Mouse (Mus musculus): ENCODE measurements around the gene Ipo7. TPM values are rescaled to one million over a fixed set of nuclear protein-coding genes. Genes with fewer than 3 reads are reported as not detected.
A peak's percentile ranks its signal among the peaks of the same experiment; 100 is the strongest.

The Ipo7 gene
- total RNA-seq, 2 experiments from 2014 or later: 98.0 to 101 TPM

DNA sequence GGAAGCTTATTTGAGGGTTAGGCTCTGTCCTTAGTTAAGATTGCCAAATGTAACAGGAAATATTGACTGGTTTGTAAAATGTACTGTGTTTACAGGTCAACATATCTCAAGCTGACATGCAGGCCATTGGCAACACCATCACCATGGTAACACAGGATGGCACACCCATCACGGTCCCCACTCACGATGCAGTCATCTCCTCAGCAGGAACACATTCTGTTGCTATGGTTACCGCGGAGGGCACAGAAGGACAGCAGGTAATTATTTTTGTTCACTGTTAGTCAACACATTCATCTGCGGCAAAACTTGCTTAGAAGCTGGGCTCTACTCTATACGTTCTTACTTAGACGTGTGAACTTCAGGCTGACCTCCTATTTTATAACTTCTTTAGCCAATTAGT lies 73.6 kb downstream of the Ipo7 start:
- intact Hi-C loops (cut with DNase I): no loop called here
- peak; percentile 59 to 74 for DNase-seq (ENCODE audit: low spot score in 2 of 2)

DNA sequence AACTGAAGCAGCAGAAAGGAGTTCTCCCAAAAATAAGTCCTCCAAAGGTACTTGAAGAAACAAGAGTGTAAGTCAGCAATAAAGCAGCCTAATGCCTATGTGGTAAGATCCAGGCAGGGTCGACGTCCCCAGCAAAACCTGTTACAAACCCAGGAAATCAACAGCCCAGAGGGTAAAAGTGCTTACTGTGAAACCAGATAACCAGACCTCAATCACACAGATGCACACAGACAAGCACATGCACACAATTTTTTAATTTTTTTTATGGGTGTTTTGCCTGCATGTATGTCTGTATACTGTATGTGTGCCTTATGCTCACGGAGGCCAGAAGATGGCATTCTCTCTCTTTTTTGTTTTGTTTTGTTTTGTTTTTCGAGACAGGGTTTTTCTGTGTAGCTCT lies 78.3 kb downstream of the Ipo7 start:
- no peak for DNase-seq (ENCODE audit: low spot score in 2 of 2)
- intact Hi-C loops (cut with DNase I): no loop called here

DNA sequence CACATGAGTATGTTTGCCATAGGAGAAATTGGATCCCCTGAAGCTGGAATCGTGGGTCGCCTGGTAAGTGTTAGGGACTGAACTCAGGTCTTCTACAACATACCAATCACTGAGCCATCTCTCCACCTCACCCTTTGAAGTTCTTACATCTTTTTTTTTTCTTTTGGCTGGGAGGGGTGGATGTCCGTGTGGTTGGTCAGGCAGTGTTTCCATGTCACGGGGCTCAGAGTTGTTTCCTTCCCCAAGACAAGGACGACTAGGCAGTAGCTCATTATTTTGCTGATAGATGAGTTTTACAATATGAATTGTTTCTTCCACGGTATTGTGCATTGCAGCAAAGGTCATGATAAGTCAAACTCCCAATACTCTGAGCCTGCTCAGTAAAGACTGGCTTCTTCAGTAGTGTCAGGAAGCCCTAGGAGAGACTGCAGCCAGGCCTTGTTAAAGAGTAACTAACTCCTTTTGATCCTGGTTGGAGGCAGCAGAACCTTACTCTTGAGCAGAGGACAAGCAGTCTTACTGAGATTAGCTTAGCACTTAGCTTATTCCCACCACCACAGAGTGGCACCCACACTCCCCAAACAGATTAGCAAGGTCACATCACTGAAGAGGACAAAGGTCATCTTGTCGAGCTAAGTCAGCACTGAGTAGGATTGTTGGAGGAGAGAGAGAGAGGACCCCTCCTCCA lies 79.2 kb downstream of the Ipo7 start:
- intact Hi-C loops (cut with DNase I): no loop called here
- no peak for DNase-seq (ENCODE audit: low spot score in 2 of 2)

DNA sequence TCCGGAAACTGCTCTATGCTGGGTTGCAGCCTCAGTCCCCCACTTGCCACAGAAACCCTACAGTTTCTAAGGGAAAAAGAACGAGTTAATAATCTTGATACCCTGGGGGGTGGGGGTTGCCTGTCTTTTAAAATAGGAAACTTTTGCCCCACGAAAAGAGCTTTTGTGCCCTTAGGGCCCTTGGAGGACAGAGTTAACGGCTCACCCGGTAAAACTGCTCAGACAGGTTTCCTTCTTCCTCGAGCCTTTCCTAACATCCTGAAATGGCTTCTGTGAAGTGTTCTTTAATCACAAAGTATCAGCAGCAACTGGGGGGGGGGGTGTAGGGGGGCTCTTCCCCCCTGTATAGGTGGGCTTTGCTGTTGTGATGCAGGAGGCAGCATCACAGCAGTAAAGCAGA lies 82.8 kb downstream of the Ipo7 start:
- DNase-seq (ENCODE audit: low spot score in 2 of 2): no peak
- intact Hi-C loops (cut with DNase I): no loop called here

DNA sequence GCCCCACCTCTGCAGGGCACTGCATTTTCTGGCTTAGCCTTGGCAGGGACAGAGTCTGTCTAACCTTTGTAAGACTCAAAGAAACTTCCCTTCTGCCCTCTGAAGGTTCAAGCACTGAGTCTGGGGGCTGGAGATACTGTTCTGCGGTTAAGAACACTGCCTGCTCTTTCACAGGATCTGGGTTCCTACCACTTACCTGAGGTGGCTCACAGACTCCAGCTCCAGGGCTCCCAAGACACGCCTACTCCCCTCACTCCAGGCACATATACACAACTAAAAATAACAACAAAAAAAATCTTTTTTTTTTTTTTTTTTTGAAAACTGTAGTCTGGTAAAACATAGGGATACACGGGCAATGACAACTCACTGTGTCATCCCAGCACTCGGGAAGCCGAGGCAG lies 83.2 kb downstream of the Ipo7 start:
- DNase-seq (ENCODE audit: low spot score in 2 of 2): no peak
- intact Hi-C loops (cut with DNase I): no loop called here

DNA sequence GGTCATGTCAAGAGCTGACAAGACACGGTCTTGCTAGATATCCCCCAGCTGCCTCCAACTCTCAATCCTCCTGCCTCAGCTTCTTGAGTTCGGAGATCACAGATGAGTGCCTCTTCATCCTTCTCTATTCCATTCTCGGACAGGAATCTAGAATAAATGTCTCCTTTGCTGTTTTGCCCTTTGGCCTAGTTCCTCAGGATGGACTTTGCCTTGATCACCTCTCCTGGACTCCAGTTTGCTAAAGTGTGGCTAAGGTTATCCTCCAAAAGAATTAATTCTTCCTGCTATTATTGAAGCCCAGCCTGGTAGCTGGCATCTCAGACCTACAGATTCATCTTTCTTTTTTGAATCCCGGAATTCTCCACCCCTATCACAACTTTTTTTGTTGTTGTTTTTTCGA lies 87.0 kb downstream of the Ipo7 start:
- intact Hi-C loops (cut with DNase I): no loop called here

More for the DNA sequence above, 87.0 kb downstream of the Ipo7 start:
- no peak for DNase-seq (ENCODE audit: low spot score in 2 of 2)

Other genes with a start within 250 kb of the Ipo7 start
- gene Nrip3, start 236.2 kb upstream of the Ipo7 start, total RNA-seq (2021): 10 to 100 TPM; 86.8 to 90.9 TPM
- gene Scube2, start 152.6 kb upstream of the Ipo7 start, total RNA-seq (2021): under 1 TPM; 0.80 to 0.92 TPM
- gene Dennd5a, start 57.8 kb upstream of the Ipo7 start, total RNA-seq (2021): 100 to 1,000 TPM; 220 to 237 TPM
- 10 to 100 TPM; 53.1 to 55.4 TPM for gene Tmem41b, start 31.3 kb upstream of the Ipo7 start, total RNA-seq (2021)
- 10 to 100 TPM; 12.6 to 13.6 TPM for gene Zfp143, start 42.9 kb downstream of the Ipo7 start, total RNA-seq (2021)
- gene Wee1, start 103.8 kb downstream of the Ipo7 start, total RNA-seq (2021): 10 to 100 TPM; 25.1 to 26.4 TPM
- 10 to 100 TPM; 11.0 to 13.0 TPM for gene Swap70, start 203.4 kb downstream of the Ipo7 start, total RNA-seq (2021)

All from left cerebral cortex, postnatal 25 days (tissue).